Mouse (Mus musculus) intestine, postnatal 0 days (tissue): ENCODE results near the gene Btn2a2. TPM values are rescaled to one million over a fixed set of nuclear protein-coding genes. Genes with fewer than 3 reads are reported as not detected.

ENCODE experiments used
- ATAC-seq: fragments of 200-750 bp; cut with Nextera tagmentation; 2 replicates; pipeline ENCODE4 v1.8.0; 2017; ENCODE audit warnings: mild to moderate bottlenecking, moderate TSS enrichment, moderate library complexity
- H3K27ac ChIP-seq: fragments of 300-500 bp; sonication (generic); 2 replicates; pipeline ENCODE4 v1.5.1; 2014; ENCODE audit warnings: mild to moderate bottlenecking, low read depth, low read length, moderate library complexity
- H3K27me3 ChIP-seq: fragments of 300-500 bp; sonication (generic); replicated peaks from 2 replicates; pipeline ENCODE4 v1.6.1; 2014; ENCODE audit warnings: low read length, mixed read lengths; ENCODE audit not compliant: control insufficient read depth, insufficient read depth
- H3K36me3 ChIP-seq: fragments of 300-500 bp; sonication (generic); 2 replicates; pipeline ENCODE4 v1.6.1; 2014; ENCODE audit warnings: mild to moderate bottlenecking, moderate library complexity; ENCODE audit not compliant: control insufficient read depth, insufficient read depth
- H3K4me1 ChIP-seq: fragments of 300-500 bp; sonication (generic); replicated peaks from 2 replicates; pipeline ENCODE4 v1.6.1; 2014; ENCODE audit warnings: antibody characterized with exemption, low read length, mixed read lengths; ENCODE audit not compliant: control insufficient read depth, insufficient read depth
- H3K4me2 ChIP-seq: fragments of 300-500 bp; sonication (generic); replicated peaks from 2 replicates; pipeline ENCODE4 v1.6.1; 2014; ENCODE audit warnings: low read depth, mild to moderate bottlenecking, moderate library complexity
- H3K4me3 ChIP-seq: fragments of 300-500 bp; sonication (generic); 2 replicates; pipeline ENCODE4 v1.5.1; 2014; ENCODE audit warnings: low read depth, low read length
- H3K9ac ChIP-seq: fragments of 300-500 bp; sonication (generic); 2 replicates; pipeline ENCODE4 v1.6.1; 2014; ENCODE audit warnings: mild to moderate bottlenecking, low read depth, low read length
- H3K9me3 ChIP-seq: fragments of 300-500 bp; sonication (generic); 2 replicates; pipeline ENCODE4 v1.6.1; 2016; ENCODE audit warnings: mixed run types; ENCODE audit not compliant: control insufficient read depth
- CTCF ChIP-seq: sonication (generic); IDR thresholded peaks from 2 replicates; pipeline ENCODE4 v1.5.1; 2016; ENCODE audit warnings: low read depth, mild to moderate bottlenecking, control low read depth, antibody characterized with exemption, moderate library complexity
- WGBS: fragments of 180-500 bp; shearing (Covaris S2); extraction: QIAGEN DNeasy Blood & Tissue Kit; methylation state at CpG from one replicate; pipeline ENCODE4 v1.1.7; 2014; 5-methylcytosine and 5-hydroxymethylcytosine counted together
- polyA plus RNA-seq: library from polyadenylated mRNA; unstranded; fragments of >200 nt; fragmentation: Nextera tagmentation; extraction: Ambion mirVana; gene quantifications from 2 replicates; pipeline ENCODE4 v1.2.1, GENCODE M21; 2015

Gene Btn2a2
- polyA plus RNA-seq, 1 experiment from 2014 or later = not detected

- Histone ChIP-seq H3K4me1 (peaks cover under 1% of the 10 kb centered on the region; the same call in 1 of the 2 replicates), H3K4me2 (0 out of 2 replicates have a peak overlapping the region, but pooled peaks have one; percentile 6), H3K9ac (no peak overlapping the region), H3K27me3 (no peaks in the 10 kb centered on the region), H3K4me3 (no peak overlapping the region), H3K36me3 (no peaks in the 10 kb centered on the region), H3K27ac (no peak overlapping the region), H3K9me3 (no peaks in the 10 kb centered on the region)
- ATAC-seq = peak; percentile 74
- 8% methylated on average over 17 of the region's 17 CpGs for WGBS
- no peak for TF ChIP-seq CTCF
Observed at GRCm38 (mm10) chr13:23500424-23501200, 12.0 kb upstream of the Btn2a2 start.

- Histone ChIP-seq H3K27me3 (no peaks in the 10 kb centered on the region), H3K9ac (no peak overlapping the region), H3K9me3 (no peaks in the 10 kb centered on the region), H3K36me3 (no peaks in the 10 kb centered on the region), H3K4me2 (no peak overlapping the region), H3K4me1 (no peaks in the 10 kb centered on the region; the same call in 1 of the 2 replicates), H3K4me3 (no peak overlapping the region), H3K27ac (no peak overlapping the region)
- no peak for ATAC-seq
- 33% methylated on average over 7 of the region's 7 CpGs for WGBS
- TF ChIP-seq CTCF = no peak
Observed at GRCm38 (mm10) chr13:23499943-23500342, 11.3 kb upstream of the Btn2a2 start.

DNA sequence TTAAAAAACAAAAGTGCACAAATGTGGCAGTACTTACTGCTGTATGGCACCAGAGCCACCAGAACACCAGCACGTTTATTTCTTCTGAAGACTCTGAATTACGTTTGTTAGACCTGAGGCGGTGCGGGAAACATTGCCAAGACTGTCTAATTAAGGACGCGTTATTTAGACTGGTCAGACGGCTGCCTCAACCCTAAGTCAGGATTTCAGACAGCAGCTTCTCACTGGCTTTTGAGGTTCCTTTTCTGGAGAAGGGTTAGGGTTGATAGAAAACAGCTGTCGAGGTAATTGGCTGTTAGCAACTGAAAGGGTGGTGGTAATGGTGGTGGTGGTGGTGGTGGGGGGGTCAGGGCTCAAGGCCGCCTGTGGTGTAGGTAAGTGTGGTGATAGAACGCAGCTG, 10.0 kb upstream of the Btn2a2 start:
- 13% methylated on average over 10 of the region's 10 CpGs for WGBS
- no peak for ATAC-seq
- Histone ChIP-seq H3K4me3 (peak overlapping the region; percentile 32), H3K9me3 (no peaks in the 10 kb centered on the region), H3K4me1 (no peaks in the 10 kb centered on the region; the same call in 1 of the 2 replicates), H3K27me3 (no peaks in the 10 kb centered on the region), H3K27ac (no peak overlapping the region), H3K4me2 (peak overlapping the region; percentile 62), H3K9ac (no peak overlapping the region), H3K36me3 (no peaks in the 10 kb centered on the region)
- no peak for TF ChIP-seq CTCF

- no peak overlapping the region for H3K9ac ChIP-seq
- H3K4me3 ChIP-seq = peak overlapping the region; percentile 32
- 14% methylated on average over 19 of the region's 19 CpGs for WGBS
- no peaks in the 10 kb centered on the region for H3K9me3 ChIP-seq
- TF ChIP-seq CTCF = no peak
- no peaks in the 10 kb centered on the region; the same call in 1 of the 2 replicates for H3K4me1 ChIP-seq
- ATAC-seq = no peak
- peak overlapping the region; percentile 62 for H3K4me2 ChIP-seq
- H3K27me3 ChIP-seq = no peaks in the 10 kb centered on the region
- H3K27ac ChIP-seq = no peak overlapping the region
- no peaks in the 10 kb centered on the region for H3K36me3 ChIP-seq
Observed at GRCm38 (mm10) chr13:23497656-23498321, 9.1 kb upstream of the Btn2a2 start.

DNA sequence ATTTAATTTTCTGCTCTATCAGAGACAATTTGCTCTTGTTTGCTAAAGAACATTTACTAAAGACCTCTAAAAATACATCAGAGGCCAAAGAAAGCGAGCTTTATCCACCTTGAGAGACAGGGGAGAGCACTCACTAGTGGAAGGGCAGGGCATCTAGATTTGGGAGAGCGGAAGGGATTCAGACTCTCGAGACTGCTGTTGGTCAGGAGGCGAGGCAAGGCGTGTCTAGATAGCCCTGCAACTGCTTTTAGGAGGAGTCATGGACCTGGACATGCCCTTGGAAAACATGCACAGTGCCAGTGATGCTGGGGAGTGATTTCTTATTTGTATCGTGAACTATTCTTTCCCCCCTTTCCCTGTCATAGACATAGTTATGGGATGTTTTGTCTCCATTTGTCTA, 6.9 kb upstream of the Btn2a2 start:
- H3K4me2 ChIP-seq = no peak overlapping the region
- WGBS = 75% methylated on average over 6 of the region's 6 CpGs
- H3K9me3 ChIP-seq = no peaks in the 10 kb centered on the region
- no peak for TF ChIP-seq CTCF
- no peak overlapping the region for H3K4me3 ChIP-seq
- no peak for ATAC-seq
- no peaks in the 10 kb centered on the region; the same call in 1 of the 2 replicates for H3K4me1 ChIP-seq
- no peaks in the 10 kb centered on the region for H3K27me3 ChIP-seq
- no peak overlapping the region for H3K27ac ChIP-seq
- H3K36me3 ChIP-seq = no peaks in the 10 kb centered on the region
- no peak overlapping the region for H3K9ac ChIP-seq

GRCm38 (mm10) chr13:23491990-23492389, 3.3 kb upstream of the Btn2a2 start:
- H3K27me3 ChIP-seq = no peaks in the 10 kb centered on the region
- peak overlapping the region; percentile 55 for H3K4me2 ChIP-seq
- H3K36me3 ChIP-seq = no peaks in the 10 kb centered on the region
- WGBS = 23% methylated on average over 14 of the region's 14 CpGs
- peak overlapping the region; percentile 20; the same call in 1 of the 2 replicates for H3K4me3 ChIP-seq
- no peaks in the 10 kb centered on the region for H3K4me1 ChIP-seq
- TF ChIP-seq CTCF = no peak
- H3K9me3 ChIP-seq = no peaks in the 10 kb centered on the region
- no peak overlapping the region for H3K9ac ChIP-seq
- H3K27ac ChIP-seq = no peak overlapping the region
- no peak for ATAC-seq
